9 mouse cellular contexts compared by ENCODE assay signal in genomic region chr8:105258911-105259720, GRCm38 (mm10). TPM values are rescaled to one million over a fixed set of nuclear protein-coding genes. Genes with fewer than 3 reads are reported as not detected.
DNase-seq lines count a peak whose midpoint lies in the region; ATAC-seq lines count a peak whose summit lies in the region.
"Had no signal": no experiment of that assay in that cellular context is flagged by ENCODE, and none has a peak within 500 bp of the region (broad histone marks: within the 10 kb centered on the region; RNA-seq: fewer than 3 reads in every experiment).

No protein-coding gene starts in this region.

- peak overlapping the region; percentile 44 for H3K4me3 ChIP-seq in kidney, embryonic 16.5 days (ENCODE audit: low read length)
- H3K4me3 ChIP-seq in forebrain, embryonic 16.5 days (replicated peaks; ENCODE audit: low read length), result peak overlapping the region; percentile 35
- H3K4me3 ChIP-seq in liver, embryonic 12.5 days, result peak overlapping the region; percentile 47
- peak overlapping the region; percentile 33 for H3K4me3 ChIP-seq in neural tube, embryonic 12.5 days

- peak overlapping the region; percentile 73 for H3K4me2 ChIP-seq in kidney, embryonic 16.5 days (replicated peaks; ENCODE audit: low read depth, low read length)
- H3K4me2 ChIP-seq in forebrain, embryonic 16.5 days (ENCODE audit: low read length), result peak overlapping the region; percentile 55
- peak overlapping the region; percentile 79 for H3K4me2 ChIP-seq in liver, embryonic 12.5 days
- H3K4me2 ChIP-seq in neural tube, embryonic 12.5 days (replicated peaks), result peak overlapping the region; percentile 73

- no peaks in the 10 kb centered on the region for H3K36me3 ChIP-seq in kidney, embryonic 16.5 days (ENCODE audit: insufficient read depth, low read length)
- H3K36me3 ChIP-seq in forebrain, embryonic 16.5 days (ENCODE audit: control insufficient read depth, insufficient read depth), result no peaks in the 10 kb centered on the region
- no peaks in the 10 kb centered on the region for H3K36me3 ChIP-seq in liver, embryonic 12.5 days
- H3K36me3 ChIP-seq in neural tube, embryonic 12.5 days, result no peaks in the 10 kb centered on the region

- H3K27ac ChIP-seq in kidney, embryonic 16.5 days (ENCODE audit: low read length), result no peak overlapping the region
- no peak overlapping the region for H3K27ac ChIP-seq in forebrain, embryonic 16.5 days (ENCODE audit: low read length)
- H3K27ac ChIP-seq in liver, embryonic 12.5 days, result no peak overlapping the region
- no peak overlapping the region for H3K27ac ChIP-seq in neural tube, embryonic 12.5 days
- H3K27ac ChIP-seq: macrophage had no signal

- DNase-seq in kidney, adult 9 months, result no peak
- DNase-seq in cerebellum, adult 8-10 months, result peak; percentile 26
- no peak for DNase-seq in urinary bladder, postnatal 4 days (ENCODE audit: low spot score in 2 of 2)
- no peak for DNase-seq in gastrocnemius, adult 18-20 months (ENCODE audit: low spot score)

- H3K9ac ChIP-seq in kidney, embryonic 16.5 days (replicated peaks; ENCODE audit: low read length), result peak overlapping the region; percentile 48
- peak overlapping the region; percentile 13; the same call in 1 of the 2 replicates for H3K9ac ChIP-seq in forebrain, embryonic 16.5 days (replicated peaks; ENCODE audit: low read depth, low read length)
- peak overlapping the region; percentile 29; the same call in 1 of the 2 replicates for H3K9ac ChIP-seq in liver, embryonic 12.5 days
- H3K9ac ChIP-seq in neural tube, embryonic 12.5 days, result peak overlapping the region; percentile 47; the same call in 1 of the 2 replicates

- ATAC-seq in kidney, embryonic 16.5 days (ENCODE audit: low FRiP score, low TSS enrichment), result peak; percentile 37; the same call in 1 of the 2 replicates
- peak; percentile 35 for ATAC-seq in forebrain, embryonic 16.5 days
- ATAC-seq in liver, embryonic 12.5 days, result no peak
- peak; percentile 45 for ATAC-seq in neural tube, embryonic 12.5 days (ENCODE audit: low FRiP score, low read depth)

- WGBS in kidney, embryonic 16.5 days, result 2% methylated on average over 55 of the region's 55 CpGs
- 1% methylated on average over 55 of the region's 55 CpGs for WGBS in forebrain, embryonic 16.5 days
- 13% methylated on average over 55 of the region's 55 CpGs for WGBS in liver, embryonic 12.5 days (ENCODE audit: insufficient replicate concordance)
- WGBS in neural tube, embryonic 12.5 days, result 2% methylated on average over 55 of the region's 55 CpGs

- peaks cover 3% of the 10 kb centered on the region; the same call in 1 of the 2 replicates for H3K9me3 ChIP-seq in kidney, embryonic 16.5 days (ENCODE audit: low read length)
- peaks cover 2% of the 10 kb centered on the region; the same call in 1 of the 2 replicates for H3K9me3 ChIP-seq in forebrain, embryonic 16.5 days (ENCODE audit: control insufficient read depth, low read length)
- H3K9me3 ChIP-seq in liver, embryonic 12.5 days (replicated peaks), result no peaks in the 10 kb centered on the region
- H3K9me3 ChIP-seq in neural tube, embryonic 12.5 days, result no peaks in the 10 kb centered on the region; the same call in 1 of the 2 replicates

- H3K27me3 ChIP-seq in kidney, embryonic 16.5 days (ENCODE audit: insufficient read depth, low read length), result peaks cover 65% of the 10 kb centered on the region
- peaks cover 55% of the 10 kb centered on the region for H3K27me3 ChIP-seq in forebrain, embryonic 16.5 days (replicated peaks; ENCODE audit: control insufficient read depth, insufficient read depth, low read length)
- H3K27me3 ChIP-seq in liver, embryonic 12.5 days (replicated peaks), result peaks cover 76% of the 10 kb centered on the region
- H3K27me3 ChIP-seq in neural tube, embryonic 12.5 days (replicated peaks), result peaks cover 84% of the 10 kb centered on the region

- H3K4me1 ChIP-seq in kidney, embryonic 16.5 days (ENCODE audit: insufficient read depth, low read length), result peaks cover 26% of the 10 kb centered on the region
- H3K4me1 ChIP-seq in forebrain, embryonic 16.5 days (replicated peaks; ENCODE audit: control insufficient read depth, insufficient read depth, low read length), result peaks cover 22% of the 10 kb centered on the region
- H3K4me1 ChIP-seq in liver, embryonic 12.5 days, result peaks cover 57% of the 10 kb centered on the region
- H3K4me1 ChIP-seq in neural tube, embryonic 12.5 days, result peaks cover 29% of the 10 kb centered on the region

RNA-seq across cellular contexts. Expression of gene B3gnt9, which starts 4.2 kb away (rescaled TPM):
- 10.2 and 11.9 TPM in 2 replicates for polyA plus RNA-seq in kidney, embryonic 16.5 days (2015; fragmentation: Nextera tagmentation; extraction: Ambion mirVana)
- polyA plus RNA-seq in forebrain, embryonic 16.5 days (2015; fragmentation: Nextera tagmentation; extraction: Ambion mirVana), result 3.8 and 4.3 TPM in 2 replicates
- 3.5 and 3.6 TPM in 2 replicates for polyA plus RNA-seq in liver, embryonic 12.5 days (2016; fragmentation: Nextera tagmentation; extraction: Ambion mirVana)
- 6.5 TPM in 2 replicates for polyA plus RNA-seq in neural tube, embryonic 12.5 days (2016; fragmentation: Nextera tagmentation; extraction: Ambion mirVana)
- total RNA-seq in gastrocnemius, adult 18-20 months (2021), result 1 to 10 TPM; 1.3 to 1.9 TPM

RNA-seq across cellular contexts. Expression of gene Tradd, which starts 5.3 kb away (rescaled TPM):
- 23.4 and 26.3 TPM in 2 replicates for polyA plus RNA-seq in kidney, embryonic 16.5 days (2015; fragmentation: Nextera tagmentation; extraction: Ambion mirVana)
- polyA plus RNA-seq in forebrain, embryonic 16.5 days (2015; fragmentation: Nextera tagmentation; extraction: Ambion mirVana), result 23.4 and 27.3 TPM in 2 replicates
- 17.7 and 18.3 TPM in 2 replicates for polyA plus RNA-seq in liver, embryonic 12.5 days (2016; fragmentation: Nextera tagmentation; extraction: Ambion mirVana)
- polyA plus RNA-seq in neural tube, embryonic 12.5 days (2016; fragmentation: Nextera tagmentation; extraction: Ambion mirVana), result 18.7 and 21.2 TPM in 2 replicates
- total RNA-seq in gastrocnemius, adult 18-20 months (2021), result 1 to 10 TPM; 2.8 to 3.3 TPM

RNA-seq across cellular contexts. Expression of gene Fbxl8, which starts 5.3 kb away (rescaled TPM):
- 3.0 and 3.1 TPM in 2 replicates for polyA plus RNA-seq in kidney, embryonic 16.5 days (2015; fragmentation: Nextera tagmentation; extraction: Ambion mirVana)
- polyA plus RNA-seq in forebrain, embryonic 16.5 days (2015; fragmentation: Nextera tagmentation; extraction: Ambion mirVana), result 0.83 and 0.96 TPM in 2 replicates
- 1.2 and 1.5 TPM in 2 replicates for polyA plus RNA-seq in liver, embryonic 12.5 days (2016; fragmentation: Nextera tagmentation; extraction: Ambion mirVana)
- 0.90 and 1.0 TPM in 2 replicates for polyA plus RNA-seq in neural tube, embryonic 12.5 days (2016; fragmentation: Nextera tagmentation; extraction: Ambion mirVana)
- under 1 TPM; 0.55 to 0.71 TPM for total RNA-seq in gastrocnemius, adult 18-20 months (2021)

RNA-seq across cellular contexts. Expression of gene Hsf4, which starts 10.5 kb away (rescaled TPM):
- polyA plus RNA-seq in kidney, embryonic 16.5 days (2015; fragmentation: Nextera tagmentation; extraction: Ambion mirVana), result 0.14 and 0.16 TPM in 2 replicates
- polyA plus RNA-seq in forebrain, embryonic 16.5 days (2015; fragmentation: Nextera tagmentation; extraction: Ambion mirVana), result 0.25 TPM in 1 of 2 replicates, not detected in the other
- not detected in 2 replicates for polyA plus RNA-seq in liver, embryonic 12.5 days (2016; fragmentation: Nextera tagmentation; extraction: Ambion mirVana)
- polyA plus RNA-seq in neural tube, embryonic 12.5 days (2016; fragmentation: Nextera tagmentation; extraction: Ambion mirVana), result 0.19 and 0.20 TPM in 2 replicates
- total RNA-seq in gastrocnemius, adult 18-20 months (2021), result 10 to 100 TPM in 1 of 2 experiments, 1 to 10 TPM in 1; 9.8 to 11.1 TPM

RNA-seq across cellular contexts. Expression of gene Nol3, which starts 16.8 kb away (rescaled TPM):
- polyA plus RNA-seq in kidney, embryonic 16.5 days (2015; fragmentation: Nextera tagmentation; extraction: Ambion mirVana), result 1.2 and 1.4 TPM in 2 replicates
- polyA plus RNA-seq in forebrain, embryonic 16.5 days (2015; fragmentation: Nextera tagmentation; extraction: Ambion mirVana), result 1.5 and 2.8 TPM in 2 replicates
- polyA plus RNA-seq in liver, embryonic 12.5 days (2016; fragmentation: Nextera tagmentation; extraction: Ambion mirVana), result 0.12 and 0.18 TPM in 2 replicates
- 3.5 and 4.3 TPM in 2 replicates for polyA plus RNA-seq in neural tube, embryonic 12.5 days (2016; fragmentation: Nextera tagmentation; extraction: Ambion mirVana)
- total RNA-seq in gastrocnemius, adult 18-20 months (2021), result 10 to 100 TPM; 32.7 to 38.9 TPM
